Mouse (Mus musculus) layer of hippocampus, postnatal 10 days (tissue): ENCODE data around the gene Eif4e1b. TPM values are rescaled to one million over a fixed set of nuclear protein-coding genes. Genes with fewer than 3 reads are reported as not detected.
A peak's percentile ranks its signal among the peaks of the same experiment; 100 is the strongest.

Experiments
- DNase-seq, 2 experiments: peaks; one replicate each; pipeline ENCODE4 v3.0.0; 2021; ENCODE audit warnings: low spot score in 2 of 2
- total RNA-seq, 2 experiments: library from RNA; stranded (reverse); gene quantifications; 2 replicates each; pipeline ENCODE4 v1.2.3; 2021

Gene Eif4e1b
- total RNA-seq, 2 experiments from 2014 or later, result not detected

- no peak for DNase-seq
These were observed 14.3 kb downstream of the Eif4e1b start for GRCm38 (mm10) chr13:54797861-54798643.

- DNase-seq, result no peak
These were observed 14.9 kb downstream of the Eif4e1b start for GRCm38 (mm10) chr13:54798740-54799139.

DNA sequence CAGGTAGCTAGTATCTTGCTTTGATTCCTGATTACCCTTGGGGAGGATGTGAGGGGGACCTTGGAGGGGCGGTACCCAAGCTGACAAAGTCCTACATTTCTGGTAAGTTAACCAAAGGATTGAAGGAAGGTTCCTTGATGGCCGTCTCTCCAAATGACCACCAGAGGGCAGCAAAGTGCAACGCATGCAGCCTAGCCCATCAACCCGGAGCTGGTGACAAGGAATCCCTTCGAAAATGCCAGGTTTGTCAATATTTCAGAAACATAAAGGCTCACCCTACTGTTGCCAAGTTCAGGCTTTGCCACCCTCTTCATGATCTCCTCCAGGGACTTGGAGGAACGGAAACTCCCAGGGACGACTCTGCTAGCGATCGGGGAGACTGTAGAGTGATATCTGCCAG is 15.9 kb downstream of the Eif4e1b start:
- peak; percentile 82 to 88 for DNase-seq

DNA sequence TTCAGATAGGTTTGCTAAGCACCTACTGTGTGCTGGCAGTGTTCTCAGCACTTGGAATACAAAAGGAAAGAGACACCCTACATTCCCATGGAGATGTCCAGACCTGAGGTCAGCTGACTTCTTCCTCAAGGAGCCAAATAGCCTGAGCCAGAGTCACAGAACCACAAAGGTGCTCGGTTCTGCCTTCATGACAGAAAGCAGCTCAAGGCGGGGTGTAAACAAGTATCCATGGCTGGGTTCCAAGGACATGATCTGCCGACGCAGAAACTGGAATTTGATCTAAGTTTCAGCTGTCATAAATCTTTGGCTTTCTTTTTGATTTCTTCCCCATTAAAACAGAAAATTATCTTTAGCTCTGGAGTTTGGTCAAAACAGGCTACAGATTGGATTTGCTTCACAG is 16.4 kb downstream of the Eif4e1b start:
- DNase-seq, result no peak

- no peak for DNase-seq
These were observed 19.2 kb downstream of the Eif4e1b start for GRCm38 (mm10) chr13:54803010-54803409.

DNA sequence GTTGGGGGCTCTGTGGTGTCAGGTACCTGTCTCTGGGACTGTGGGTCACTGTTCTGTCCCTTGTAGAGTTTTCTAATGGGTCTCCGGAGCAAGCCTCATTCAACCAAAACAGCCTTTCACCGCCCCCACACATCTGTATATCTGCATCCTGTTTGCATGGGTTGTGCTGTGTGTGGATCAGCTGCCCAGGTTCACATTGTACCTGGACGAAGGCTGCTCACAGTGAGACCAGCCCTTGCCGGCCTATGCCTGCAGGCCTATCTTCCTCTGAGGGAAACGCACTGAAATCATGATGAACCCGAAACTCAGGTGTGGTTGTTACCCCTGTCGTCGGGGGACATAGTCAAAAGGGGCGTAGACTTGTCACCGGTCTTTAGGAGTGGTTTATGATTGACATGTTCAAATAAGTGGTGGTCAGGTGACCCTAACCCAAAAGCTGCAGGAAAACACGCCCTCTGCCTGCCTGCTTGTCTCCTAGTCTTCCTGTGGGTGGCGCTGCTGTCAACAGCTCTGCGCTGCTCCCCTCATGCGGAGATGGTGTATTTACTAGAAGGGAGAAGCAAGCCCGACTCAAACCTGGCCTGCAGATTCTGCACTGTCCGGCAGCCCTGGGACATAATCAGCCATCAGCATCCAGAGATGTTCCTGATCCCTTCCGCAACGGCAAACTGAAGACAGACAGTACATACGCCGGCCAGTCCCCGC is 21.5 kb downstream of the Eif4e1b start:
- DNase-seq, result peak; percentile 75 to 78

GRCm38 (mm10) chr13:54806434-54806976 is 22.7 kb downstream of the Eif4e1b start:
- DNase-seq, result no peak

- DNase-seq, result no peak
These were observed 24.3 kb downstream of the Eif4e1b start for GRCm38 (mm10) chr13:54808067-54808466.

GRCm38 (mm10) chr13:54811476-54811875 is 27.7 kb downstream of the Eif4e1b start:
- no peak for DNase-seq

DNA sequence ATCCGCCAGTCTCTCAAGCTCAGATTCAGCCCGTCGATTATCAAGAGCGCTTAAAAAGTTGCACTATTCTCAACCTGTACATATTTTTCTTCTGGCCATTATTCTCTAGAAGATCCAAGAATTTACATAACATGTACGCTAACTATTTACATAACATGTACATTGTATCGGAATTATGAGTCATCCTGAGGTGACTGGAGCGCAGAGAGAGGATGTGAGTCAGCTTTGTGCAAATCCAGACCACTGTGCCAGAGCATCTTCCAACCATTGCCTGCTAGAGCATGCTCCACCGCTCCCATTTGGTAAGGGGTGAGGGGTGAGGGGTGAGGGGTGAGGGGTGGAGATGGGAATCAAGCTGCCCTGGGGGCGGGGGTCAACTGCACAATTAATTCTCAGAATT is 29.6 kb downstream of the Eif4e1b start:
- no peak for DNase-seq

DNA sequence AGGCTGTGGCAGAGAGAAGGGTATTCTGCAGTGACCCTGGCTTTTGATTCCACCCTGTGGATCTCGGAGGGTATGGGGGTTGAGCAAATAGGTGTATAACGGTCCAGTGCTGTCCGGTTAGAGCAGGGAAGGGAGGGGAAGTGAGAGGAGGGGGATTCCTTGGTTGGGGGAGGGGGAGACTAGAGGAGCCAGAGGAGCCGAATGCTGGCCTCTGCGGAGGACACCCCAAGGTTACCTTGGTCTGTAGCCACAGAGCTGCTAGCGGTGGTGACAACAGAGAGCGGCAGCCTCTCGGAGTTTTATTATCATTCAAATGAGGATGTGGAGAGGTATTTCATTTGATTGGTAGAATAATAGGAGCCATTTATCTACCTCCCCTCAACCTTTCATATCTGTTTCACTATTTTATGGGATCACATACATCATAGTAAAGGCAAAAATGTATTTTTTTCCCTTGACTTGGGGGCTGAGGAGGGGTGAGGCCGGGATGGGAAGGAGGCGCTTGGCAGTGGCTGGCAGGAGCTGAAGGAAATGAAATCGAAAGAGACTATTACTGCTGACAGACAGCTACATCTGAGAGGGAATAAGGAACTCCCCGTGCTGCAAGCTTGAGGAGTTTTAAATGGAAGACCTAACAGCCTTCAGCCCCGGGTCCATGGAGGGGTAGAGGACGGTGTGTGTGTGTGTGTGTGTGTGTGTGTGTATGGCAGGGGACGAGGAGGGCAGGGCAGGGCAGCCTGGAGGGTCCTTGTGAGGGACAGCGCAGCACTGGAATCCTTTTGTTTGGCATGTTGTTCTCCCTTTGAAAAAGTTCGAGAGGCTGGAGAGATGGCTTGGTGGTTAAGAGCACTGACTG is 34.8 kb downstream of the Eif4e1b start:
- no peak for DNase-seq

- DNase-seq, result no peak
These were observed 37.3 kb downstream of the Eif4e1b start for GRCm38 (mm10) chr13:54821106-54821505.

GRCm38 (mm10) chr13:54821931-54822330 is 38.1 kb downstream of the Eif4e1b start:
- DNase-seq, result no peak

GRCm38 (mm10) chr13:54824111-54824931 is 40.5 kb downstream of the Eif4e1b start:
- peak; percentile 58 to 62 for DNase-seq

DNA sequence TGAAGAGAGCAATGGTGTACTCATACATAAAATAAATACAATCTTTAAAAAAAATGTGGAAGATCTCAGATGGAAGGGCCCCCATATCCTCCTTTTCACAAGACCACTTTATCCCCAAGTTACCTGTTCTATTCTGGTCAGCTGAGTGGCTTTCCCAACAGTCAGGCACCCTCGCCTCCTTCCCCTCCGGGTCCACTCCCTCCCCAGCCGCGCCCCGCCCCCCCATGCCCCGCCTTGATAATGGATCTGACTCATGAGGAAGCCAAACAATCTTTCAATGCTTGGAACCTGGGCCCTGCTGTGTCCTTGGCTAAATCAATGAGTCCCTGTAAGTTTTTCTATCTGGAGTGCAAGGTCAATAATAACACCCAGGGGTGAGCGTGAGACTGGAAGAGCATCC is 44.2 kb downstream of the Eif4e1b start:
- no peak for DNase-seq

DNA sequence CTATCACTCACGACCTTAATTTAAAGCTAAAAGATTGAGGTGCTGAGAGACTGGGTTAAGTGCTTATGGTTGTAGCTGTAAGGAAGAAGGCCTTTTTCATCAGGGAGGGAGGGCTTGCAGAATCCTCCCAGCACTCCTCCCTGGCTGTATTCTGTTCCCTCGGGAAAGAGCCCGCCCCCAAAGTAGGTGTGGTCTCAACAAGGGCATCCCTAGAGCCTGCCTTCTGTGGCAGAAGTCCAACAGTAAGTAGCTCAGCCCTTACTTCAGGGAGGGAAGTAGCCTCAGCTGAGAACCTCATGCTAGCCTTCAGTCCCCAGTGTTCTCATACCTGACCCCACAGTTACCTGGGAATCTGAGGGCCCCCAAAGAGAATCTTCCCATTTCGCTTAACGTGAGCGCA is 44.7 kb downstream of the Eif4e1b start:
- no peak for DNase-seq

DNA sequence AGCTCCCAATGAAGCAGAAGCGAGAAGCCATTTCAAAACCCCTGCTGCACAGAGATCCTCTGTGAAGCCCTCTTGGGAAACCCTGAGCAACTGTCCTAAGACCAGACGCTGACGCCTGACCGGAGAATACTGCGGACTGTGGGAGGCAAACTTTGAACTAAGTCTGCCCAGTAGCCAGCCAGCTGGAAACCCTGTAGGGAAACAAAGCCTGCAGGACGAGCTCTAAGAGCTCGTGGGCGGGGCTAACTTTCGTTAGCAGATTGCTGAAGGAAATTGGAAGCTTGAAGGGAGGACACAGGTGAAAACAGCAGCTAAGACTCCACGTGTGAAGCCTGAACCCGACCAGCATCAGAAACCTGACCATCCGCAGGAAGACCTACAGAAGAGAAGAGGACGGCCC is 45.7 kb downstream of the Eif4e1b start:
- DNase-seq, result no peak

DNA sequence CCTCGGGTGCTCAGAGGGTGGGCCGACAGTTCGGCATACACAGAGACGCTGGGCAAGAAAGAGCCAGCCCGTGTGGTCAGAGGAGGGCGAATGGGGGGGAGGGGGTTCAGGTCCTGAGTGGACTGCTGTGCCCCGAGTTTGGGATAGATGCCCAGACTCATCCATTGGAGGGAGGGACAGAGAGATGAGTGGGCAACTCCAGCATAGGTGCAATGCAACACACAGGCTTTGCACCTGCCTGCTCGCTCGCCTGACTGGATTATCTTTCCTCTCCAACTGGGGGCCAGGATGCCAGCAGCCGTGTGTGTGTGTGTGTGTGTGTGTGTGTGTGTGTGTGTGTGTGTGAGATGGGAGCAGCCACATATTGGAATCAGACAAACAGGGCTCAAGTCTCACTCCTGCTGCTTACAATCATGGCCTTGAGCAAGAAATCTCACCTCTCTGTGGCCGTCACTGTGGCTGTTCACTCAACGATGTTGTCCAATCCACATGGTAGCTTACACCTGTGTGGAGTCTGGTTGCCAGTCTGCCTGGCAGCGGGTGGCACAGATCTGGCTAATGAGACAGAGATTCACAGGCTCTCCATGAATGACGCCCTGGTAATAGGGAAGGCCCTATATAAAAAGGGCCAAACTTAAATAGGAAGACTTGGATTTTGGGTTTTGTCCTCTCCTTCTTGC is 52.7 kb downstream of the Eif4e1b start:
- no peak for DNase-seq

DNA sequence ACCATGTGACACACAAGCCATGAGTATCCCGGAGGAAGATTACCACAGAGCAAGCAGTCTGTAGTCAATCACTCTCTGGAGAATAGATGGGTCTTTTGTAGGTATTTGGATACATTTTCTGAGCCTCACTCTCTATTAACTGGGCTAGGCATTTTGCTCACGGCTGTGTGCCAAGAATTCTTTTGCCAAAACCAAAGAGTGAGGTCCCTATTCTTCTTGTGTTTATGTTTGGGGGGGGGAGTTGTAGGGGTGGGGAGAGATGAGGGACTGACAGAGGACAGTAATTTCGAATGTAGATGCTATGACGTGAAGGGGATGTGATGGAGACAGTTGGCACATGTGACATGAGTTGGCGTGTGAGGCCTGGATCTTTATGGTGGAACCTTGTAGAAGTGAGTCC is 53.3 kb downstream of the Eif4e1b start:
- DNase-seq, result no peak

DNA sequence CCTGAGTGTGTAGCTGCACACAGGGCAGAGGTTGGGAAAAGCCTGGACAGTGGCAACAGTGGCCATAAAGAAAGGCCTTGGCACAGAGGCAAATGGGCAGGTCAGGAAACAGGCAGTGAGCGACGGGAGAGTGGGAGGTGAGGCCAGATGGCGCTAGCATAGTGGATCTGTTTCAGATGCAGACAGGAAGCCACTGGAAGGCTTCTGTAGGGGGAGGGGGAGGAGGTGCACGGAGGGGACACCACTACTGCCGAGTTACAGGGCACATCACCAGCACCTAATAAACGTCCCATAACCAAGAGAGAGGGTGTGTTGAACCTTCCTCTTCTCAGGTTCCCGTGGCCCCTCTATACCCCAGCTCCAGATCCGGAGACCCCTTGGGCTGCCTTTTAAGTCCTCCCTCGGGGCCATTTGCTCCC is 53.7 kb downstream of the Eif4e1b start:
- peak; percentile 44 to 59 for DNase-seq
